Mouse (Mus musculus) kidney, adult 18-20 months (tissue): ENCODE data around the gene Sgcb.

Experiments
- DNase-seq: peaks from one replicate; pipeline ENCODE4 v3.0.0; 2021

Sgcb gene

GRCm38 (mm10) chr5:73647261-73647900, at the start of gene Sgcb:
Gene Sgcb, minus strand, starts transcription at chr5:73647790.
- peak; percentile 90 for DNase-seq

GRCm38 (mm10) chr5:73694254-73695015, 46.8 kb upstream of the Sgcb start:
- DNase-seq = no peak

DNA sequence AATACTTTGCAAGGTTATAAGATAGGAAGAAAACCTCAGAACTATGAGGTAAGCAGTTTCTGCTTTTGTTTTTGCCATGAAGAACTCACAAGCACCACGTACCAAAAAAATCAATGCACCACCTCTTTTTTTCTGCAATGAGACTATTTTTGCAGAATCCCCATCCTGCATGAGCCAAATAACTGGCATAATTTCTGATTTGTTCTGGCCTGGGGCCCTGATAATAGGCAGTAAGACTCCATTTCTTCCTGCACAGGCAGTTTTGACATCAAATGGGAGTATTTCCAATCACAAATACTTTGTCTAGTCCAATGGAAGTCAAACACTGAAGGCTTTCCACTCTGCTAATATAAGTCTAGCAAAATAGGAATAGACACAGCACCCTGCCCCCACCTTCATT, 46.2 kb upstream of the Sgcb start:
- DNase-seq = no peak

DNA sequence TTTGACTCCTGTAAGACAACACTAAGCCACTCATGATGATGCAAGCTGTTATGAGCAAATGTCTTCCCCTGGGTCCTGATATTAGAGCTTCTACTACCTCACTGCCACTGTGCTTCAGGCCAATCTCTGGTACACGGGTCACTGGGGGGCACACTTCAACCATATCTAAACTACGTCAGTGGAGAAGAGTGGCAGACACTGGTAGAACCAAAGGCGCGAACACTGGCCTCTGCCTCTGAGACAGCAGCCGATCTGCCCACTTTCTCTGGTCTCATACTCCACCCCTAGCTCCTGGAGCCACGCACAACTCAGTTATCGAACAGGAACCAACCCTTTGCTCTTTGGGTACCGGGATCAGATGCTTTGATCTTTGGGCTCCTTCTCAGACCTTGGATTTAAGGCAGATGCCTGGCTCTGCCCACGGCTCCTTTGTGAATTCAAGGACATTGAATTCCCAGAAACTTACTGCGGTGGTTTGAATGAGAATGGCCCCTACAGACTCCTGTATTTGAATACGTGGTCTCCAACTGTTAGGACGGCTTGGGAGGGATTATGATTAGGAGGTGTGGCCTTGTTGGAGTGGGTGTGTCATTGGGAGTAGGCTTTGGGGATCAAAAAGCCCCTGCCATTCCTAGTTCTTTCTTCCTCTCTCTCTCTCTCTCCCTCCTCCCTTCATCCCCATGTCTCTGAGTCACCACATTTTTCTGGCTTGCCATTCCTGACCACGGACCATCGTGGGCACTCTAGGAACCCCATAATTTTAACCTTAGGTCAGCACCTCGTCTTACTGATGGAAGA, 44.3 kb upstream of the Sgcb start:
- DNase-seq = no peak

- no peak for DNase-seq
These were observed 42.6 kb upstream of the Sgcb start for GRCm38 (mm10) chr5:73690146-73690545.

GRCm38 (mm10) chr5:73688576-73688975, 41.0 kb upstream of the Sgcb start:
- no peak for DNase-seq

GRCm38 (mm10) chr5:73686149-73686548, 38.6 kb upstream of the Sgcb start:
- DNase-seq = no peak

DNA sequence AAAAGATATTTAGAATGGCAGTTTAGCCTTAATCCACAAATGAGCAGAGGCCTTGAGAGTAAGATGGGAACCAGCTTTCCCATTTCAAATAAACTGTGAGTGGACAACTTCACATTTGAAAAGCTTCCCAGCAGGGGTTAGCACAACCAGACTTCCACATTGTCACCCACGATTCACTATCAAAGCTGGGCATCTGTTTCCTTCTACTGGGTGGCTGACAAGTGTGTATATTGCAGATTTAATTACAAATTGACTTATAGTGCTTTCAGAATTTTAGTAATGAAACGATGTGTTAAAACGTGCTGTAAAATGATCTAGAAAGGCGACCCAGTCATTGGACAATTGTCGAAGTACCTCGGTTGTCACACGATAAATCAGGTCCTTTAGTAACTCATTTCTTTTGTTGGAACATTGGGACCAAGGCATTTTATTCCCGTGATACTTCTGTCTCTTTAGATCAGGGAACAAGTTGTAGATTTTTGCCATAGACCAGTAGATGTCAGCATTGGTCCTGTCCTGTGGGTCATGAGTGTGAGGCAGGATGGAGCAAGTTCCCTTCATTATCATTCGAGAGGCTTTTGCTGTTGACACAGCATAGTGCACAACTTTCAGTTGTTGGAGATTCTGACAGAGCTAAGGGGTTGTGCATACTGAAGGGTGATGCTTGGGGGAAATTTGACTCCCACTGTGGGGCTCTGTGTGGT, 36.3 kb upstream of the Sgcb start:
- no peak for DNase-seq

DNA sequence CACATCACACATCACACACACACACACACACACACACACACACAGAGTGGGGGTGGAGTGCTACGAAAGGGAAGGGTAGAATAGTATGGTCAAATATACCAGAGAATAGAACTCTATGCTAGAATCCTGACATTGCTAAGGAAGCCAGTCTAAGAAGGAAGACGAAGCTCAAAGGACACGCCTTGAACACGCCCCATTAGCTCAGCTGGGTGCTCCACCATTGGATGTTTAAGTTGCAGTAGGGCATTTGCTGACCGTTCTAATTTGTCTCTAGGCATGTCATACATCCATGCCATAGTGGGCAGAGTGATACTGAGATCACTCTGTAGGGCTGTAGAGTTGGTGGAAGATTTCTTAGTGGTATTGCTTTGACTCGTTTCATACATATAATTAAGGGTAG, 35.6 kb upstream of the Sgcb start:
- DNase-seq = no peak

DNA sequence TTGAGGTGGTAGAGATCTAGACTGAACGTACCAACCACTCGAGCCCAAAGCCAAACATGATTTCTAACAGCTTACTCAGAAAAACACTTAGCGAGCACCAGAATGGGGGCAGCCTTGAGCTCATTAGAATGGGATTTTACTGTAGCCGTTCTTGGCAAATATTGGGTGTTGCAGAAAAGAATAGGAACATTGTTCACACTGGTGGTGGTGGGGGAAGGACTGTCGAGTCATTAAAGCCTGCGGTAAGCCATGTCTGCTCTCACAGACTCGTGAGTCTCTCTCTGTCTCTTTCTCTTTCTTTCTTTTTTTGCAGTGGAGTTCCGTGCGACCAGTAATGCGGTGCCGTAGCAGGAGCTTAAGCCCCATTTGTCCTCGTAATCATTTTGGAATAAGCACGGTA, 29.0 kb upstream of the Sgcb start:
- no peak for DNase-seq

DNA sequence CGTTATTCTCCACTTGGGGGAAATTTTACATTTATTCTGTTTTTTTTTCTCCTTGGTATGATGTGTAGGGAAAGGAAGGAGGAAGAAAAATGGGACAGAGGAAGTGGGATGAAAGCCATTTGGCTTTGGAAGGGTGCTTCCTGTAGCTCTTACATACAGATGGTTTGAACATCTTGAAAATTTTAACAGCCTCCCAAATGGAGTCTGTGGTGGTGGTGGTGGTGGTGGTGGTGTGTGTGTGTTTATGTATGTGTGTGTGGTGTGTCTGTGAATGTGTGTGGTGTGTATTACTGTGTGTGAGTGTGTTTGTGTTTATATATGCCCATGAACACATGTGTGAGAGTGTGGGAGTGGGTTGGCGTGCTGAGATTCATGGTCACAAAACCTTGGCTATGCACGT, 28.0 kb upstream of the Sgcb start:
- no peak for DNase-seq

GRCm38 (mm10) chr5:73669386-73669785, 21.8 kb upstream of the Sgcb start:
- DNase-seq = no peak

GRCm38 (mm10) chr5:73667877-73668276, 20.3 kb upstream of the Sgcb start:
- no peak for DNase-seq

- DNase-seq = no peak
These were observed 19.1 kb upstream of the Sgcb start for GRCm38 (mm10) chr5:73666695-73667094.

- DNase-seq = no peak
These were observed 4.2 kb upstream of the Sgcb start for GRCm38 (mm10) chr5:73651855-73652201.

DNA sequence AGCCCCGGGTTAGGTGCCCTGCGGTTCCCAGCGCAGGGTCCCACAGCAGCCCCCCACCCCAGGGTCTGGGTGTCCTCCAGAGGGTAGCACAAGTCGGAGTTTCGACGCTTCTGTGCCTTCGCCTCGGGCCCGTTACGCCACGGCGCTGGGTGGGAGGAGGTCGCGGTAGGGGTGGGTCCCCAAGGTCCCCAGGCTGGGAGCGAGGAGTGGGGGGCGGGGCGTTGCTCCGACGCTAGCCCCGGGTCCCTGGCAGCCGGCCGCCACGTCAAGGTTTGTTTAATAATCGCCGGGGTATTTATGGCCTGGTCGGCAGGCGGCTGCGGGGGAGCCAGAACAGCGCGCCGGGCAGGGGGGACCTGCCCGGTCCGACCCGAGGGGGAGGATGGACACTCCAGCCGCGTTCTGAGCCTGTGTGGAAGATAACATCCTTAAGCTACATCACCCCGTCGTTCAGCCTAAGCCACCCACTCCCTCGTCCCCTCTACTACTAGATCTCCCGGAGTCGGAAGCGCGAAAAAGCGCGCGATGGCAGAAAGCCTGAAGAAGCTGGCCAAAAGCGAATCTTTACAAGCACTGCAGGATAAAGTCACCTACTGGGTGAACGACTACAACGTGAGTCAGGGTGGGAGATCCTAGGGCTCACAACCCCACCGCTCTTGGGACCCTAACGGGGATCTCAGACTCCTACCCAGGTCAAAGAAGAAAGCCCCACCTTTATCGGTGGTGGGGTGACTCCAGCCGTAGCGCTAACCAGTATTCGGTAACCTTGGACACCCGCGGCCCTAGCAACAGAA, 3.7 kb upstream of the Sgcb start, which contains the start of gene Spata18:
Gene Spata18, plus strand, starts transcription at position 319 of the 794 bp plus-strand sequence.
- DNase-seq = peak; percentile 32

DNA sequence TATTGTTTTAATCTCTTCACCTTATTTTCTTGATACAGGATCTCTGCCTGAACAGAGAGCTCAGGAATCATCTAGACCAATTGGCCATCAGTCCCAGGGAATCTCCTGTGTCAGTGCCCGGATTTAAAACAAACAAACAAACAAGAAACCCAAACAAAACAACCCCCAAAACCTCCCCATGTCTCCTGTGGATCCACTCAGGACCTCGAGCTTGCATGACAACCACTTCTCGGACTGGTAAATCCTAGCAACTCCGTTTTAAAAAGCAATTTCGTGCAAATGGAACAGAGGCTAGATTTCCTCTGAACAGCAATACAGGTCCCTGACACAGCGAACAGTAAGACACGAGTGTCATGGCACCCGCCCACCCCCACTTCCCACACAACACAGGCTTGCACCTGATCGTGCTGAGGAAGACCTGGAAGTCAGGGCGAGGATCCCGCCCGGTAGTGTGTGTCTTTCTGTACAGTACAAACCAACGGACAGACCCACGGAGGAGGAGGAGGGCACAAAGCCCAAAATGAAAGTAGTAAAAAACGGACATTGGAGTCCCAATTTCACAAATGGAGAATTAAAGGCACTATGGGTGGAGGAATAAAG, 2.9 kb upstream of the Sgcb start:
- peak; percentile 24 for DNase-seq

- DNase-seq = peak; percentile 35
These were observed 5.5 kb downstream of the Sgcb start for GRCm38 (mm10) chr5:73642091-73642490.

DNA sequence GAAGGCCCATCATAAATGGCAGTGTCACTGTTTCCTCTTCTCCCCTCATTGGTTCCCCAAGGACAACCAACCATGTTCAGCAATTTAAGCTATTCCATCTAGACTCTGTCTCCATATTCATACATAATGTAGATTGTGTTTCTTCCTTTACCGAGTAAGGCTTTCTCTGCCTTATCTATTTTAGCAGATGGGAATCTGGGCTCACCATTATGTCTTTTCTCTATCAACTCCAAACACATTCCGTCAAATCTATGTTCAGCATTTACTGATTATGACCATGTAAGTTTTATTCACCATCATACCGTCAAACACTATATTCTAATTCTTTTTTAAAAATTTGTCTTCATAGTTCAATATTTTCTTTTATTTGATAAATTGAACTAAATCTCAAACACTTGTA, 6.5 kb downstream of the Sgcb start:
- DNase-seq = no peak

DNA sequence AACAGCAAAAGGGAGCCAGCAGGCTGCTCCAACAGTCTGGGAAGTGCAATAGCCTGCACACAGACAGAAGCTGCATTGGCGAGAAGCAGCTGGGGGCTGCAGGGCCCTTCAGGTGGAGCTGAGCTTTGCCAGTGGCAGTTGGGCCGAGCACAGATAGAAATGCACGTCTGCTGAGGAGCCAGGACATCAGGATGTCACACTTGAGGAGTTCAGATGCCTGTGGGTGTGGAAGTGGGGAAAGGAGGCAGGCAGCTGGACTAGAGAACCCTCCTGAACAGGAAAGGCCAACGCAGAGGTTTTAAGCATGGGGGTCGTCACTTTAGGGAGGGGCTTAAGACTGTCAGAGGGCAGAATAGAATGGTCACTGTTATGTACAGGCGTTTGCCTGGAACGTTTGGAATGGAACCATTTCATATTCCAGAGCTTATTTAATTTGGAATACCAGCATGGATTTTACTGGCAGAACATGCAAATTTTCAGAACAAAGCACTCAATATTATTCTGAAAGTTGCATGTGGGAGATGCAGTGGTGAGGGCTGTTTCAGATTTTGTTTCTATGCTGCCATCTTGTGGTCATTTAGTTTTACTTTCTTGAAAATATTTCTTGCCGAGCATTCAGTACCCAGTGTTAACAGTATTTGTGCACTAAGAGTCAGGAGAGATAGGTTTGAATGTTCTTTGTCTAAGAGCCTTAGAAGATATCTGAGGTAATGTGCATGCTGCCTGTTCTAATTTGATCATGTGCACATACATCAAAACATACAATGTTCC, 10.1 kb downstream of the Sgcb start:
- DNase-seq = no peak

- peak; percentile 81 for DNase-seq
These were observed 14.4 kb downstream of the Sgcb start for GRCm38 (mm10) chr5:73633141-73633540.
